Mouse (Mus musculus) forebrain, embryonic 11.5 days (tissue): ENCODE data around the gene Dicer1. TPM values are rescaled to one million over a fixed set of nuclear protein-coding genes. Genes with fewer than 3 reads are reported as not detected.
A peak's percentile ranks its signal among the peaks of the same experiment; 100 is the strongest.

ENCODE experiments used
- ATAC-seq: fragments of 200-750 bp; cut with Nextera tagmentation; replicated peaks from 2 replicates; pipeline ENCODE4 v1.8.0; 2017; ENCODE audit warnings: moderate TSS enrichment; ENCODE audit not compliant: low FRiP score
- DNase-seq: peaks from one replicate; pipeline ENCODE4 v3.0.0-alpha.2; 2017; ENCODE audit warnings: low spot score
- H3K27ac ChIP-seq: fragments of 300-500 bp; sonication (generic); 2 replicates; pipeline ENCODE4 v1.5.1; 2014; ENCODE audit warnings: low read depth, low read length
- H3K27me3 ChIP-seq: fragments of 300-500 bp; sonication (generic); 2 replicates; pipeline ENCODE4 v1.6.1; 2014; ENCODE audit warnings: mild to moderate bottlenecking, low read length, mixed read lengths; ENCODE audit not compliant: control insufficient read depth, insufficient read depth
- H3K36me3 ChIP-seq: fragments of 300-500 bp; sonication (generic); 2 replicates; pipeline ENCODE4 v1.6.1; 2014; ENCODE audit warnings: mild to moderate bottlenecking, low read length, moderate library complexity, mixed read lengths; ENCODE audit not compliant: control insufficient read depth, insufficient read depth
- H3K4me1 ChIP-seq: fragments of 300-500 bp; sonication (generic); replicated peaks from 2 replicates; pipeline ENCODE4 v1.6.1; 2014; ENCODE audit warnings: low read length, mixed read lengths; ENCODE audit not compliant: control insufficient read depth, insufficient read depth
- H3K4me2 ChIP-seq: fragments of 300-500 bp; sonication (generic); 2 replicates; pipeline ENCODE4 v1.6.1; 2014; ENCODE audit warnings: low read depth, mild to moderate bottlenecking, low read length, moderate library complexity, mixed read lengths; ENCODE audit not compliant: severe bottlenecking
- H3K4me3 ChIP-seq: fragments of 300-500 bp; sonication (generic); 2 replicates; pipeline ENCODE4 v1.5.1; 2014; ENCODE audit warnings: low read depth, low read length
- H3K9ac ChIP-seq: fragments of 300-500 bp; sonication (generic); 2 replicates; pipeline ENCODE4 v1.6.1; 2014; ENCODE audit warnings: low read length
- H3K9me3 ChIP-seq: fragments of 300-500 bp; sonication (generic); 2 replicates; pipeline ENCODE4 v1.6.1; 2016; ENCODE audit warnings: low read length, mixed read lengths; ENCODE audit not compliant: control insufficient read depth
- WGBS: fragments of 180-500 bp; shearing (Covaris S2); extraction: QIAGEN DNeasy Blood & Tissue Kit; methylation state at CpG from one replicate; pipeline ENCODE4 v1.1.7; 2014; 5-methylcytosine and 5-hydroxymethylcytosine counted together
- polyA plus RNA-seq: library from polyadenylated mRNA; unstranded; fragments of >200 nt; fragmentation: Nextera tagmentation; extraction: Ambion mirVana; gene quantifications from 2 replicates; pipeline ENCODE4 v1.2.1, GENCODE M21; 2014

Dicer1 gene
- polyA plus RNA-seq, 1 experiment from 2014 or later, result 39.2 TPM

GRCm38 (mm10) chr12:104748946-104749345, 2.8 kb downstream of the Dicer1 start:
- H3K4me3 ChIP-seq, result no peak overlapping the region
- no peak overlapping the region for H3K4me2 ChIP-seq
- H3K27me3 ChIP-seq, result no peaks in the 10 kb centered on the region; the same call in 1 of the 2 replicates
- DNase-seq, result no peak
- H3K9ac ChIP-seq, result no peak overlapping the region
- no peaks in the 10 kb centered on the region for H3K9me3 ChIP-seq
- ATAC-seq, result no peak
- H3K27ac ChIP-seq, result no peak overlapping the region
- 94% methylated on average over 2 of the region's 2 CpGs for WGBS
- H3K4me1 ChIP-seq, result peaks cover 7% of the 10 kb centered on the region
- no peaks in the 10 kb centered on the region for H3K36me3 ChIP-seq

DNA sequence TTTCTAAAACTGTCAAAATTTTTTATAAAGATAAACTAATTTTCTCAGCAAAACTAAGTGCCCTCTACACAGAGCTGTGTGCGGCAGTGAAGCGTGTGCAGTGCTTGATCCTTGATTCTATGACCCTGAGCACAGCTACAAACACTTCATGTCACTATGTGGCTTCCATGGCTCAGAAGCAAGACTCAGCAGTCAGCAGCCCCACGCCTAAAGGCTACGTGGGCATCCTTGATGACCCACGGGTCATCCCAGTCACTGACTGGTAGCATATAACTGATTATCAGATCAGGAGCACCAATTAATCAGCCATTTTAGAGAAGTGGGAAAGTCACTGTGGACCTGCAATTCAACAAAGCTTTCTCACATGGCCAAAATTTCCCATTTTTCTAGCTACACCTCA, 4.5 kb downstream of the Dicer1 start:
- 93% methylated on average over 5 of the region's 5 CpGs for WGBS
- H3K36me3 ChIP-seq, result no peaks in the 10 kb centered on the region
- H3K4me1 ChIP-seq, result peaks cover 7% of the 10 kb centered on the region
- no peak overlapping the region for H3K9ac ChIP-seq
- DNase-seq, result no peak
- H3K27me3 ChIP-seq, result no peaks in the 10 kb centered on the region; the same call in 1 of the 2 replicates
- H3K4me2 ChIP-seq, result no peak overlapping the region
- ATAC-seq, result no peak
- H3K9me3 ChIP-seq, result no peaks in the 10 kb centered on the region
- H3K4me3 ChIP-seq, result no peak overlapping the region
- no peak overlapping the region for H3K27ac ChIP-seq

DNA sequence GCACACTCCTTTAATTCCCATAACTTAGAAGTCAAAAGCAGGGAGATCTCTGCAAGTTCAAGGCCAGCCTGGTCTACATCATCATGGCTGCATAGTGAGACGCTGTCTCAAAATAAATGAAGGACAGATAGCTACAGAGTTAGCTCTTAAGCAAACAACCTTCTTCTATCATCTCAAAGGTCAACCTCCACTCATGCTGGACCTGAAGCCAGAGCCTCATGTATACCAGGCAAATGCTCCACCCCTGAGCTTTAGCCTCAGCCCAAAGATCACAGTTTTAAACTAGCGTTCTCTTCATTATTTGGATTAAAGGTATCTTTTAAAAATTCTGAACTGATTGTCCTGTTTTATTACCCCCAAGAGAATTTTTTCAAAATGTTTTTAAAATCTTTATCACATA, 5.2 kb downstream of the Dicer1 start:
- Histone ChIP-seq H3K4me1 (peaks cover 8% of the 10 kb centered on the region), H3K4me2 (no peak overlapping the region), H3K4me3 (no peak overlapping the region), H3K36me3 (no peaks in the 10 kb centered on the region), H3K9ac (no peak overlapping the region), H3K27ac (no peak overlapping the region), H3K9me3 (no peaks in the 10 kb centered on the region), H3K27me3 (no peaks in the 10 kb centered on the region; the same call in 1 of the 2 replicates)
- no peak for DNase-seq
- 92% methylated on average over 2 of the region's 2 CpGs for WGBS
- ATAC-seq, result no peak

GRCm38 (mm10) chr12:104743687-104744086, 8.1 kb downstream of the Dicer1 start:
- H3K4me3 ChIP-seq, result no peak overlapping the region
- peak; percentile 68; the same call in 1 of the 2 replicates for ATAC-seq
- no peaks in the 10 kb centered on the region for H3K36me3 ChIP-seq
- WGBS, result 69% methylated on average over 4 of the region's 4 CpGs
- H3K4me2 ChIP-seq, result no peak overlapping the region
- H3K4me1 ChIP-seq, result peaks cover 5% of the 10 kb centered on the region; the same call in 1 of the 2 replicates
- no peaks in the 10 kb centered on the region for H3K9me3 ChIP-seq
- H3K27me3 ChIP-seq, result no peaks in the 10 kb centered on the region
- DNase-seq, result no peak
- no peak overlapping the region for H3K27ac ChIP-seq
- no peak overlapping the region for H3K9ac ChIP-seq

DNA sequence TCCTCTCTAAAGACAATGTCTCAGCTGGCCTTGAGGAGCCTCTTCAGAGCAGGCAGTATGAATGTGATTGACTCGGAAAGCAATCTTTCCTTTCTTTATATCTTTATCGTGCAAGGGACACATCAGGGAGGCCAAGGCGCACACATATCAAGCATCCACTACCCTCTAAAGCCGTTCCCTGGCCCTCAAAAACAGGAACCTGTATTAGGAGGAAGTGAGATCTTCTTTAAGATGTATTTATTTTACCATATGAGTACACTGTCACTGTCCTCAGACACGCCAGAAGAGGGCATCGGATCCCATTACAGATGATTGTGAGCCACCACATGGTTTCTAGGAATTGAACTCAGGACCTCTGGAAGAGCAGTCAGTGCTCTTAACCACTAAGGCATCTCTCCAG, 9.5 kb downstream of the Dicer1 start:
- Histone ChIP-seq H3K9ac (no peak overlapping the region), H3K27ac (no peak overlapping the region), H3K9me3 (no peaks in the 10 kb centered on the region), H3K4me2 (no peak overlapping the region), H3K4me3 (no peak overlapping the region), H3K4me1 (peaks cover 7% of the 10 kb centered on the region; the same call in 1 of the 2 replicates), H3K27me3 (no peaks in the 10 kb centered on the region), H3K36me3 (no peaks in the 10 kb centered on the region)
- DNase-seq (no peak), ATAC-seq (no peak)
- WGBS, result 82% methylated on average over 6 of the region's 6 CpGs

- H3K27ac ChIP-seq, result no peak overlapping the region
- WGBS, result 69% methylated on average over 12 of the region's 12 CpGs
- ATAC-seq (no peak), DNase-seq (no peak)
- no peaks in the 10 kb centered on the region for H3K9me3 ChIP-seq
- no peaks in the 10 kb centered on the region for H3K36me3 ChIP-seq
- no peak overlapping the region for H3K9ac ChIP-seq
- no peak overlapping the region for H3K4me3 ChIP-seq
- peaks cover 8% of the 10 kb centered on the region; the same call in 1 of the 2 replicates for H3K4me1 ChIP-seq
- H3K4me2 ChIP-seq, result no peak overlapping the region
- H3K27me3 ChIP-seq, result no peaks in the 10 kb centered on the region
Measured at GRCm38 (mm10) chr12:104740841-104741787, 10.6 kb downstream of the Dicer1 start.

- Histone ChIP-seq H3K9me3 (no peaks in the 10 kb centered on the region), H3K27ac (no peak overlapping the region), H3K27me3 (no peaks in the 10 kb centered on the region), H3K4me1 (peaks cover 11% of the 10 kb centered on the region; the same call in 1 of the 2 replicates), H3K4me2 (no peak overlapping the region), H3K4me3 (no peak overlapping the region), H3K9ac (no peak overlapping the region), H3K36me3 (no peaks in the 10 kb centered on the region)
- WGBS, result 63% methylated on average over 3 of the region's 3 CpGs
- DNase-seq (no peak), ATAC-seq (0 out of 2 replicates have a peak, but pooled peaks have one; percentile 23)
Measured at GRCm38 (mm10) chr12:104738931-104739330, 12.8 kb downstream of the Dicer1 start.

DNA sequence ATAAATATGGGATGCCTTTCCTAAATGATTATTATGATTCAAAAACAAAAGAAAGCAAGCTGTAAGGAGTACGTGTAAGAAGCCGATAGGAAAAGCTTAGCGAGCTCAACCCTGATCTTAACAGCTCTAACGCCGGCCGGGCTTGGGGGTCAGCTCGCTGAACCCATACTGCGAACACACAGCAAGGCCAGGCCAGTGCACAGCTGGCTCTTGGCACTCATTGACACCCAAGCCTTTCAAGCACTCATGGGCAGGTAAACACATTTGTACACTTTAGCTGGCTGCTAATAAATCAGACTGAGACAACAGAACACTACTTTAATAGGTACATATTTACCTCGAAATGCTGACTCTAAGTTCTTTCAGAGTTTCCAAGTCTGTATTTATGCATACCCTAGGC, 13.3 kb downstream of the Dicer1 start:
- H3K36me3 ChIP-seq, result no peaks in the 10 kb centered on the region
- WGBS, result 68% methylated on average over 9 of the region's 9 CpGs
- peaks cover 11% of the 10 kb centered on the region; the same call in 1 of the 2 replicates for H3K4me1 ChIP-seq
- H3K9me3 ChIP-seq, result no peaks in the 10 kb centered on the region
- H3K27me3 ChIP-seq, result no peaks in the 10 kb centered on the region
- DNase-seq, result no peak
- ATAC-seq, result no peak
- no peak overlapping the region for H3K27ac ChIP-seq
- no peak overlapping the region for H3K4me2 ChIP-seq
- H3K4me3 ChIP-seq, result no peak overlapping the region
- no peak overlapping the region for H3K9ac ChIP-seq
